Mouse (Mus musculus): ENCODE measurements at regions not wholly inside any gene's neighbourhood (a gene's known extent, or its start where the extent isn't known, plus 50 kb on each side); places are given as distances from the start of the nearest gene placed in this dataset.

DNA sequence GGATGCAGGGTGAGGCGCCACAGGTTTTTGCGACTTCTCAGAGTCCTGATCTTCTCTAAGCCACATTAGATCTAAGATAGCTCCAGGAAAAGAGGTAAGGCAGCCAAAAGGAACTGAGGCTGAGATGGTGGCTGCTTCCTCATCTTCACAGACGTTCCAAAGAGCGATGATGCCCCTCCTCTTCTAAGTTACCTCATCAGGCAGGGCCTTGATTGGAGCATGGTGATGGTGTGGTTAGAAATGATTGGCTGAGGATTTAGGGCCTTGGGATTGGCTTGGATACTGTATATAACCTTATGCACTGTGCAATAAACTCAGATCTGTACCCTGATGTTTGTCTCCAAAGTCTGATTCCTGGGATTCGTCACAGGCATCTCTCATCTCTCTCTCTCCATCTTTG, 2177.9 kb downstream of the 4930444P10Rik start:
- no peak for ATAC-seq (ENCODE audit: insufficient read depth, low FRiP score)
- H3K9ac ChIP-seq (ENCODE audit: low read length), result no peak overlapping the region
- H3K4me1 ChIP-seq (ENCODE audit: control insufficient read depth, insufficient read depth, low read length), result no peaks in the 10 kb centered on the region
- no peak overlapping the region for H3K27ac ChIP-seq (ENCODE audit: low read length)
- WGBS, result 79% methylated on average over 5 of the region's 5 CpGs
- H3K9me3 ChIP-seq (replicated peaks; ENCODE audit: control insufficient read depth, low read length), result no peaks in the 10 kb centered on the region
- no peak overlapping the region for H3K4me3 ChIP-seq (replicated peaks; ENCODE audit: low read length)
- no peaks in the 10 kb centered on the region for H3K27me3 ChIP-seq (ENCODE audit: control insufficient read depth, insufficient read depth, low read length)
- H3K4me2 ChIP-seq (ENCODE audit: low read depth, low read length), result no peak overlapping the region
- no peaks in the 10 kb centered on the region for H3K36me3 ChIP-seq (ENCODE audit: control insufficient read depth, insufficient read depth, low read length)

DNA sequence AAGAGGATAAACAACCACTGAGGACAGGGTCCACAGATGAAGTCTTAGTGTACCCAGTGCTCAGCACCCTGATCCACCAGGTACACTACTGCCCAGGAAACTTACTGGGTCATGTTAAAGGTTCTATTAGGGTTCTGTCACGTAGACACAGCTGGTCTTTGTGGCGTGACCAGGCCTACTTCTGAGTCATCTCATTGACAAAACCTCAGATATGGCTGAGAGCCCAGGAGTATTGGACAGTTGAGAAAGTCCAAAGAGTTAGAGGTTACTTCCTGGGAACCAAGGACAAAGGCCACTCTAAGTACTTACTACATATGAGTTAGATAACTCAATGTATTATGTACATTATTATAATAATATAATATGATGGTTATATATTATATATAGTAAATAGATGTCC, 2214.0 kb downstream of the 4930444P10Rik start:
- Histone ChIP-seq H3K9me3 (replicated peaks; ENCODE audit: control insufficient read depth, low read length) (no peaks in the 10 kb centered on the region), H3K4me3 (replicated peaks; ENCODE audit: low read length) (no peak overlapping the region), H3K4me2 (ENCODE audit: low read depth, low read length) (no peak overlapping the region), H3K4me1 (ENCODE audit: control insufficient read depth, insufficient read depth, low read length) (no peaks in the 10 kb centered on the region), H3K9ac (ENCODE audit: low read length) (no peak overlapping the region), H3K36me3 (ENCODE audit: control insufficient read depth, insufficient read depth, low read length) (no peaks in the 10 kb centered on the region), H3K27me3 (ENCODE audit: control insufficient read depth, insufficient read depth, low read length) (no peaks in the 10 kb centered on the region), H3K27ac (ENCODE audit: low read length) (no peak overlapping the region)
- 93% methylated on average over 2 of the region's 2 CpGs for WGBS
- no peak for ATAC-seq (ENCODE audit: insufficient read depth, low FRiP score)

GRCm38 (mm10) chr1:13873925-13874324, 2219.2 kb downstream of the 4930444P10Rik start:
- H3K9ac ChIP-seq (ENCODE audit: low read length), result no peak overlapping the region
- ATAC-seq (ENCODE audit: insufficient read depth, low FRiP score), result no peak

GRCm38 (mm10) chr1:13872536-13872935, 2220.6 kb downstream of the 4930444P10Rik start:
- no peaks in the 10 kb centered on the region for H3K36me3 ChIP-seq (ENCODE audit: control insufficient read depth, insufficient read depth, low read length)
- no peak for ATAC-seq (ENCODE audit: insufficient read depth, low FRiP score)
- H3K9ac ChIP-seq (ENCODE audit: low read length), result no peak overlapping the region
- H3K4me3 ChIP-seq (replicated peaks; ENCODE audit: low read length), result no peak overlapping the region
- H3K4me2 ChIP-seq (ENCODE audit: low read depth, low read length), result no peak overlapping the region
- H3K4me1 ChIP-seq (ENCODE audit: control insufficient read depth, insufficient read depth, low read length), result no peaks in the 10 kb centered on the region
- H3K27me3 ChIP-seq (ENCODE audit: control insufficient read depth, insufficient read depth, low read length), result no peaks in the 10 kb centered on the region
- no peak overlapping the region for H3K27ac ChIP-seq (ENCODE audit: low read length)
- no peaks in the 10 kb centered on the region for H3K9me3 ChIP-seq (replicated peaks; ENCODE audit: control insufficient read depth, low read length)

More at GRCm38 (mm10) chr1:13873925-13874324, 2219.2 kb downstream of the 4930444P10Rik start:
- no peaks in the 10 kb centered on the region for H3K27me3 ChIP-seq (ENCODE audit: control insufficient read depth, insufficient read depth, low read length)
- no peaks in the 10 kb centered on the region for H3K9me3 ChIP-seq (replicated peaks; ENCODE audit: control insufficient read depth, low read length)
- H3K27ac ChIP-seq (ENCODE audit: low read length), result no peak overlapping the region
- no peaks in the 10 kb centered on the region for H3K4me1 ChIP-seq (ENCODE audit: control insufficient read depth, insufficient read depth, low read length)
- no peak overlapping the region for H3K4me3 ChIP-seq (replicated peaks; ENCODE audit: low read length)
- no peak overlapping the region for H3K4me2 ChIP-seq (ENCODE audit: low read depth, low read length)
- no peaks in the 10 kb centered on the region for H3K36me3 ChIP-seq (ENCODE audit: control insufficient read depth, insufficient read depth, low read length)

GRCm38 (mm10) chr1:13870631-13871286, 2222.4 kb downstream of the 4930444P10Rik start:
- Histone ChIP-seq H3K9me3 (replicated peaks; ENCODE audit: control insufficient read depth, low read length) (no peaks in the 10 kb centered on the region), H3K36me3 (ENCODE audit: control insufficient read depth, insufficient read depth, low read length) (no peaks in the 10 kb centered on the region), H3K9ac (ENCODE audit: low read length) (no peak overlapping the region), H3K27me3 (ENCODE audit: control insufficient read depth, insufficient read depth, low read length) (no peaks in the 10 kb centered on the region), H3K27ac (ENCODE audit: low read length) (no peak overlapping the region), H3K4me3 (replicated peaks; ENCODE audit: low read length) (no peak overlapping the region), H3K4me2 (ENCODE audit: low read depth, low read length) (no peak overlapping the region), H3K4me1 (ENCODE audit: control insufficient read depth, insufficient read depth, low read length) (no peaks in the 10 kb centered on the region)
- 56% methylated on average over 3 of the region's 3 CpGs for WGBS
- no peak for ATAC-seq (ENCODE audit: insufficient read depth, low FRiP score)

- ATAC-seq (ENCODE audit: insufficient read depth, low FRiP score), result no peak
Measured at GRCm38 (mm10) chr1:13865713-13866112, 2227.4 kb downstream of the 4930444P10Rik start.

DNA sequence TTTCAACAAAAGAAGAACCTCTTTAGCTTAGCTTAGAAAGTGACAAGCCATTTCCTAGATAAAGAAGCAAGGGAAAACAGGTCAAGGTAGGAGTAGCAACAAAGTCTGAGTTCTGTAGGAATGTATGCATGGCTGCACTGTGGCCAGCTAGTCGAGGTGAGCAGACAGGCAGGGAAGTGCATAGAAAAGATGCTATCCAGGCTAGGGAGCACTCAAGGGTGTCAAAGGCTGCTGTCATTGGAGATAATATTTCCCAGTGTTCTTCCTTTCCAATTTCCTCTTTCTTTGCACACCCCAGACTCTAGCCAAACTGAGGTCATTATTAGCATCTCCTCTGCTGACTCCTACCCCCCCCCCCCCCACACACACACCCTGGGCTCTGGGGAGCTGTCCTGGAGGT, 2229.4 kb downstream of the 4930444P10Rik start:
- Histone ChIP-seq H3K27ac (ENCODE audit: low read length) (no peak overlapping the region), H3K9me3 (replicated peaks; ENCODE audit: control insufficient read depth, low read length) (no peaks in the 10 kb centered on the region), H3K4me3 (replicated peaks; ENCODE audit: low read length) (no peak overlapping the region), H3K4me1 (ENCODE audit: control insufficient read depth, insufficient read depth, low read length) (no peaks in the 10 kb centered on the region), H3K4me2 (ENCODE audit: low read depth, low read length) (no peak overlapping the region), H3K36me3 (ENCODE audit: control insufficient read depth, insufficient read depth, low read length) (no peaks in the 10 kb centered on the region), H3K27me3 (ENCODE audit: control insufficient read depth, insufficient read depth, low read length) (no peaks in the 10 kb centered on the region), H3K9ac (ENCODE audit: low read length) (no peak overlapping the region)
- ATAC-seq (ENCODE audit: insufficient read depth, low FRiP score), result no peak
- 37% methylated on average over 1 of the region's 1 CpGs for WGBS

More at GRCm38 (mm10) chr1:13865713-13866112, 2227.4 kb downstream of the 4930444P10Rik start:
- no peak overlapping the region for H3K9ac ChIP-seq (ENCODE audit: low read length)
- H3K4me3 ChIP-seq (replicated peaks; ENCODE audit: low read length), result no peak overlapping the region
- H3K9me3 ChIP-seq (replicated peaks; ENCODE audit: control insufficient read depth, low read length), result no peaks in the 10 kb centered on the region
- H3K36me3 ChIP-seq (ENCODE audit: control insufficient read depth, insufficient read depth, low read length), result no peaks in the 10 kb centered on the region
- H3K4me1 ChIP-seq (ENCODE audit: control insufficient read depth, insufficient read depth, low read length), result no peaks in the 10 kb centered on the region
- no peak overlapping the region for H3K27ac ChIP-seq (ENCODE audit: low read length)
- no peak overlapping the region for H3K4me2 ChIP-seq (ENCODE audit: low read depth, low read length)
- H3K27me3 ChIP-seq (ENCODE audit: control insufficient read depth, insufficient read depth, low read length), result no peaks in the 10 kb centered on the region

DNA sequence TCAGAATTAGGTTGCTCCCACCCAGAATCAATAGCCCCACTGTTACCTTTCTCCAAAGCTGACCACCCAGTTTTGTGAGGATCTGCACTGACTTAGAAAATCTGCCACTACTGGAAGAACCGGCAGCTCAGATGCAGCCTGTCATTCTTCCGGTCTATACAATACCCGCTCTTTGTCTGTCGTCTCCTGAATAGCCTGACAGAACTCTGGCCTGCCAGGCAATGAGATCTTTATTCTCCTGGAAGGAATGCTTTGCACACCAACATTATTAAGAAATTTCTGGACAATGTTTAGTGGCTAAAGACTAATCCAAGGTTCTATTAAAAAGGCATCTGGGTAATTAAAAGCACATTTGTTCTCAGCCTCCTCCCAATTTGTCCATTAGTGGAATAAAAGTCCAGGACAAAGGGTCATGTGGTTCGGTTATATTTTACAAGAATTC, 2232.0 kb downstream of the 4930444P10Rik start:
- Histone ChIP-seq H3K36me3 (ENCODE audit: control insufficient read depth, insufficient read depth, low read length) (no peaks in the 10 kb centered on the region), H3K9ac (ENCODE audit: low read length) (no peak overlapping the region), H3K9me3 (replicated peaks; ENCODE audit: control insufficient read depth, low read length) (no peaks in the 10 kb centered on the region), H3K27me3 (ENCODE audit: control insufficient read depth, insufficient read depth, low read length) (no peaks in the 10 kb centered on the region), H3K4me1 (ENCODE audit: control insufficient read depth, insufficient read depth, low read length) (no peaks in the 10 kb centered on the region), H3K4me3 (replicated peaks; ENCODE audit: low read length) (no peak overlapping the region), H3K4me2 (ENCODE audit: low read depth, low read length) (no peak overlapping the region), H3K27ac (ENCODE audit: low read length) (no peak overlapping the region)
- ATAC-seq (ENCODE audit: insufficient read depth, low FRiP score), result no peak
- WGBS, result 60% methylated on average over 5 of the region's 5 CpGs

DNA sequence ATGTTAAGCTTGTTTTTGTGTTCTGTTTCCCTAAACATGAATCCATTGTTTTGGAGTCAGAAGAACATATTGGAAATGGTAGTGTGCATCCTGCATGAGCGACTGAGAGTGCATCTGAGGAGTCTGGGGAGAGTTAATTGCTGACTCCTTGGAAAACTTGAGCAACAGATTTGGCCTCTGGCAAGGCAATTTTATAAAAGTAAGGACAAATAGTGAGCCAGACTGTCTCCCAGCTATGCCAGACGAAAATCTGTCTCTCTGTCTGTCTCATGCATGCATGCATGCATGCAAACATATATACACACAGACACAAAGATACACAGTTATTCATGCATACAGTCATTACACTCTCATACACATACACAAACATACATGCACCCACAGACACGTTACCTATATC, 2232.7 kb downstream of the 4930444P10Rik start:
- Histone ChIP-seq H3K9me3 (replicated peaks; ENCODE audit: control insufficient read depth, low read length) (no peaks in the 10 kb centered on the region), H3K27ac (ENCODE audit: low read length) (no peak overlapping the region), H3K4me3 (replicated peaks; ENCODE audit: low read length) (no peak overlapping the region), H3K4me1 (ENCODE audit: control insufficient read depth, insufficient read depth, low read length) (no peaks in the 10 kb centered on the region), H3K4me2 (ENCODE audit: low read depth, low read length) (no peak overlapping the region), H3K36me3 (ENCODE audit: control insufficient read depth, insufficient read depth, low read length) (no peaks in the 10 kb centered on the region), H3K27me3 (ENCODE audit: control insufficient read depth, insufficient read depth, low read length) (no peaks in the 10 kb centered on the region), H3K9ac (ENCODE audit: low read length) (no peak overlapping the region)
- no peak for ATAC-seq (ENCODE audit: insufficient read depth, low FRiP score)
- 74% methylated on average over 3 of the region's 3 CpGs for WGBS
